Mouse (Mus musculus): ENCODE data around the gene Lmnb2. TPM values are rescaled to one million over a fixed set of nuclear protein-coding genes. Genes with fewer than 3 reads are reported as not detected.
A peak's percentile ranks its signal among the peaks of the same experiment; 100 is the strongest.

Lmnb2 gene
- polyA plus RNA-seq, 1 experiment from 2014 or later: 23.6 TPM

- Histone ChIP-seq H3K4me1 (peaks cover 87% of the 10 kb centered on the region), H3K27me3 (replicated peaks) (no peaks in the 10 kb centered on the region), H3K9me3 (replicated peaks) (no peaks in the 10 kb centered on the region), H3K4me2 (peak overlapping the region; percentile 93), H3K27ac (peak overlapping the region; percentile 99), H3K36me3 (peaks cover 43% of the 10 kb centered on the region), H3K9ac (peak overlapping the region; percentile 97), H3K4me3 (peak overlapping the region; percentile 91)
- ATAC-seq: no peak
- WGBS (ENCODE audit: insufficient replicate concordance): 41% methylated on average over 8 of the region's 8 CpGs
These were observed 60.7 kb downstream of the Lmnb2 start for GRCm38 (mm10) chr10:80857386-80857785.

DNA sequence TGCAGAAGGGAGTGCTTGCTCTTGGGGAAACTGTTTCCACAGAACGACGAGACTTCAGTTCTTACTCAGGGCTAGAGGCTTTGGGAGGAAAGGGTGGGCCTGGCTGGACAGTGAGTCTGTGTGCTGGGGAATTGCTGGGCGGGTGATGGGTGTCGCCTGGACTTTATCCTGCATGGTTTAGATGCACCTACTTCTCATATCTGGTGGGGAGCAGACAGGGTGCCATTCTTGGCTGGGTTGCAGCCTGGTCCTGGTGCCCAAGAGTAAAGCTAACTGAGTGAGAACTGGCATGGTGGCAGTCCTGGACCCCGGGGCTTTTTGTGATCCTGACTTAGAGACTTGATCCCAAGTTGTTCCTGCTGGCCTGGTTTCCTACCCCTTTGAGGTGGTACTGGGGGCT is 61.1 kb downstream of the Lmnb2 start:
- Histone ChIP-seq H3K9me3 (replicated peaks) (no peaks in the 10 kb centered on the region), H3K27me3 (replicated peaks) (no peaks in the 10 kb centered on the region), H3K4me3 (peak overlapping the region; percentile 91), H3K9ac (peak overlapping the region; percentile 97), H3K27ac (peak overlapping the region; percentile 99), H3K4me1 (peaks cover 87% of the 10 kb centered on the region), H3K36me3 (peaks cover 43% of the 10 kb centered on the region), H3K4me2 (peak overlapping the region; percentile 93)
- peak; percentile 40 for ATAC-seq
- 37% methylated on average over 5 of the region's 5 CpGs for WGBS (ENCODE audit: insufficient replicate concordance)

GRCm38 (mm10) chr10:80856267-80856666 is 61.8 kb downstream of the Lmnb2 start:
- H3K36me3 ChIP-seq: peaks cover 43% of the 10 kb centered on the region
- H3K9ac ChIP-seq: peak overlapping the region; percentile 97
- H3K4me3 ChIP-seq: peak overlapping the region; percentile 91
- no peaks in the 10 kb centered on the region for H3K27me3 ChIP-seq (replicated peaks)
- no peak for ATAC-seq
- peaks cover 82% of the 10 kb centered on the region for H3K4me1 ChIP-seq
- H3K27ac ChIP-seq: peak overlapping the region; percentile 99
- no peaks in the 10 kb centered on the region for H3K9me3 ChIP-seq (replicated peaks)
- WGBS (ENCODE audit: insufficient replicate concordance): 33% methylated on average over 3 of the region's 3 CpGs
- peak overlapping the region; percentile 93 for H3K4me2 ChIP-seq

GRCm38 (mm10) chr10:80855749-80856073 is 62.3 kb downstream of the Lmnb2 start:
- Histone ChIP-seq H3K4me2 (peak overlapping the region; percentile 93), H3K9me3 (replicated peaks) (no peaks in the 10 kb centered on the region), H3K27me3 (replicated peaks) (no peaks in the 10 kb centered on the region), H3K4me1 (peaks cover 78% of the 10 kb centered on the region), H3K36me3 (peaks cover 43% of the 10 kb centered on the region), H3K27ac (peak overlapping the region; percentile 99), H3K9ac (peak overlapping the region; percentile 97), H3K4me3 (peak overlapping the region; percentile 91)
- WGBS (ENCODE audit: insufficient replicate concordance): 6% methylated on average over 11 of the region's 11 CpGs
- no peak for ATAC-seq

DNA sequence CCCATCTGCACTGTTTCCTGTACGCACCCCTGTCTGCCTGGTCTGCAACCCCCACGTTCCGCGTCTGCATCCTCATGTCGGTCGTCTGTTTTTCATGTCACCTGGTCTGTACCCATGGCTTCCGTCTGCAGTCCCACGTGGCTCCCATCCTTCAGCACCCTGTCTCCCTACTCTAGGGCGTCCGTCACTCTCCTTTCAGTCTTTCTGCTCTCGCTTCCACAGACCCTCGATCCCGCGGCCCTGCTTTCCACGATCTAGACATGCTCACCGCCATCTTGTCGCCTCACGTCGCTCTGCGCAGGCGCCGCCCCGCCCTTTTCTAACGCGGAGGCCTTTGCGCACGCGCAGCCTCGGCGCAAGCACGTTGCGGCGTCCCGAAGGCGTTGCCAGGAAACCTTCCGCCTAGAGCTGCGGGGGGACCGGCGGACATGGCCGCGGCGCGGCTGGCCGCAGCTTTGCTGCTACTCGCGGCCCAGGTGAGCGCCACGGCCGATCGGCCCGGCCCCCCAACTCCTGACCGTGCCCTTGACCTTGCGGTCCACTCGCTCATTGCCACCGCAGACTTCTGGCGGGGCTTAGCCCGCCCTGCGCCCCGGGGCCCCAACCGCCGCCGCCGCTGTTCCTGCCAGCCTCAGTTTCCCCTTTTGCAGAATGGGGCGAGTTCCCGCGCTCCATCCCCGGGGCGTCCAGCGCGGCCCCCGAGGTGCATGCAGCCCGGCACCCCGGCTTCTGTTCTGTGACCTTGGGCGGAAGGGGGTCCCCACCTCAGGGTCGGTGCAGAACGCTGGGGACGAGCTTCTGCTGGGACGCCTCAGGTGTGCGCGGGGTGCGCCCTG is 62.9 kb downstream of the Lmnb2 start, which contains the start of the genes Lsm7 and Sppl2b:
TSS of gene Lsm7 (minus strand) at position 297 of the 836 bp plus-strand sequence.
TSS of gene Sppl2b (plus strand) at position 363 of the 836 bp plus-strand sequence.
- no peaks in the 10 kb centered on the region for H3K9me3 ChIP-seq (replicated peaks)
- peaks cover 80% of the 10 kb centered on the region for H3K4me1 ChIP-seq
- no peaks in the 10 kb centered on the region for H3K27me3 ChIP-seq (replicated peaks)
- ATAC-seq: peak; percentile 25
- H3K36me3 ChIP-seq: peaks cover 46% of the 10 kb centered on the region
- peak within 1 kb of the TSS; percentile 91 for H3K4me3 ChIP-seq
- H3K4me2 ChIP-seq: peak within 1 kb of the TSS; percentile 93
- WGBS (ENCODE audit: insufficient replicate concordance): under 1% methylated on average over 81 of the region's 81 CpGs
- H3K27ac ChIP-seq: peak within 1 kb of the TSS; percentile 99
- H3K9ac ChIP-seq: peak within 1 kb of the TSS; percentile 97

Other genes starting within 250 kb of the Lmnb2 start
- 124 and 125 TPM in 2 replicates for gene Mknk2, start 240.1 kb downstream of the Lmnb2 start, polyA plus RNA-seq (2016; fragmentation: Nextera tagmentation; extraction: Ambion mirVana)
- 43.9 and 45.3 TPM in 2 replicates for gene Mob3a, start 216.3 kb downstream of the Lmnb2 start, polyA plus RNA-seq (2016; fragmentation: Nextera tagmentation; extraction: Ambion mirVana)
- 10.1 and 10.6 TPM in 2 replicates for gene Izumo4, start 216.1 kb downstream of the Lmnb2 start, polyA plus RNA-seq (2016; fragmentation: Nextera tagmentation; extraction: Ambion mirVana)
- 36.5 and 38.2 TPM in 2 replicates for gene Ap3d1, start 176.0 kb downstream of the Lmnb2 start, polyA plus RNA-seq (2016; fragmentation: Nextera tagmentation; extraction: Ambion mirVana)
- 15.7 TPM in 2 replicates for gene Dot1l, start 163.0 kb downstream of the Lmnb2 start, polyA plus RNA-seq (2016; fragmentation: Nextera tagmentation; extraction: Ambion mirVana)
- 53.5 and 54.1 TPM in 2 replicates for gene Sf3a2, start 120.0 kb downstream of the Lmnb2 start, polyA plus RNA-seq (2016; fragmentation: Nextera tagmentation; extraction: Ambion mirVana)
- 134 and 137 TPM in 2 replicates for gene Plekhj1, start 119.6 kb downstream of the Lmnb2 start, polyA plus RNA-seq (2016; fragmentation: Nextera tagmentation; extraction: Ambion mirVana)
- 0.07 TPM in 1 of 2 replicates, not detected in the other for gene Amh, start 113.0 kb downstream of the Lmnb2 start, polyA plus RNA-seq (2016; fragmentation: Nextera tagmentation; extraction: Ambion mirVana)
- 0.18 and 0.46 TPM in 2 replicates for gene Jsrp1, start 104.7 kb downstream of the Lmnb2 start, polyA plus RNA-seq (2016; fragmentation: Nextera tagmentation; extraction: Ambion mirVana)
- gene Oaz1, start 91.6 kb downstream of the Lmnb2 start, polyA plus RNA-seq (2016; fragmentation: Nextera tagmentation; extraction: Ambion mirVana): 1,528 and 1,635 TPM in 2 replicates
- gene Lingo3, start 74.2 kb downstream of the Lmnb2 start, polyA plus RNA-seq (2016; fragmentation: Nextera tagmentation; extraction: Ambion mirVana): not detected in 2 replicates
- 235 and 245 TPM in 2 replicates for gene Lsm7, start 63.0 kb downstream of the Lmnb2 start, polyA plus RNA-seq (2016; fragmentation: Nextera tagmentation; extraction: Ambion mirVana)
- gene Sppl2b, start 63.0 kb downstream of the Lmnb2 start, polyA plus RNA-seq (2016; fragmentation: Nextera tagmentation; extraction: Ambion mirVana): 66.1 and 70.5 TPM in 2 replicates
- 0.04 and 0.05 TPM in 2 replicates for gene Tmprss9, start 46.4 kb downstream of the Lmnb2 start, polyA plus RNA-seq (2016; fragmentation: Nextera tagmentation; extraction: Ambion mirVana)
- gene Timm13, start 17.3 kb downstream of the Lmnb2 start, polyA plus RNA-seq (2016; fragmentation: Nextera tagmentation; extraction: Ambion mirVana): 271 and 301 TPM in 2 replicates
- 1.6 and 2.0 TPM in 2 replicates for gene Gadd45b, start 11.8 kb upstream of the Lmnb2 start, polyA plus RNA-seq (2016; fragmentation: Nextera tagmentation; extraction: Ambion mirVana)
- gene Gng7, start 96.7 kb upstream of the Lmnb2 start, polyA plus RNA-seq (2016; fragmentation: Nextera tagmentation; extraction: Ambion mirVana): 0.80 and 0.81 TPM in 2 replicates
- not detected in 2 replicates for gene Diras1, start 107.4 kb upstream of the Lmnb2 start, polyA plus RNA-seq (2016; fragmentation: Nextera tagmentation; extraction: Ambion mirVana)
- 7.1 and 7.9 TPM in 2 replicates for gene Slc39a3, start 119.2 kb upstream of the Lmnb2 start, polyA plus RNA-seq (2016; fragmentation: Nextera tagmentation; extraction: Ambion mirVana)
- gene Sgta, start 141.9 kb upstream of the Lmnb2 start, polyA plus RNA-seq (2016; fragmentation: Nextera tagmentation; extraction: Ambion mirVana): 89.2 and 91.3 TPM in 2 replicates
- 48.5 and 50.8 TPM in 2 replicates for gene Thop1, start 151.8 kb upstream of the Lmnb2 start, polyA plus RNA-seq (2016; fragmentation: Nextera tagmentation; extraction: Ambion mirVana)
- gene Creb3l3, start 180.6 kb upstream of the Lmnb2 start, polyA plus RNA-seq (2016; fragmentation: Nextera tagmentation; extraction: Ambion mirVana): 17.3 and 17.8 TPM in 2 replicates
- gene Map2k2, start 187.7 kb upstream of the Lmnb2 start, polyA plus RNA-seq (2016; fragmentation: Nextera tagmentation; extraction: Ambion mirVana): 167 and 168 TPM in 2 replicates
- gene Zbtb7a, start 217.0 kb upstream of the Lmnb2 start, polyA plus RNA-seq (2016; fragmentation: Nextera tagmentation; extraction: Ambion mirVana): 74.0 and 76.0 TPM in 2 replicates
- 28.9 and 29.7 TPM in 2 replicates for gene Pias4, start 249.7 kb upstream of the Lmnb2 start, polyA plus RNA-seq (2016; fragmentation: Nextera tagmentation; extraction: Ambion mirVana)